ENCODE assay signal across 8 mouse cellular contexts in the genomic region with DNA sequence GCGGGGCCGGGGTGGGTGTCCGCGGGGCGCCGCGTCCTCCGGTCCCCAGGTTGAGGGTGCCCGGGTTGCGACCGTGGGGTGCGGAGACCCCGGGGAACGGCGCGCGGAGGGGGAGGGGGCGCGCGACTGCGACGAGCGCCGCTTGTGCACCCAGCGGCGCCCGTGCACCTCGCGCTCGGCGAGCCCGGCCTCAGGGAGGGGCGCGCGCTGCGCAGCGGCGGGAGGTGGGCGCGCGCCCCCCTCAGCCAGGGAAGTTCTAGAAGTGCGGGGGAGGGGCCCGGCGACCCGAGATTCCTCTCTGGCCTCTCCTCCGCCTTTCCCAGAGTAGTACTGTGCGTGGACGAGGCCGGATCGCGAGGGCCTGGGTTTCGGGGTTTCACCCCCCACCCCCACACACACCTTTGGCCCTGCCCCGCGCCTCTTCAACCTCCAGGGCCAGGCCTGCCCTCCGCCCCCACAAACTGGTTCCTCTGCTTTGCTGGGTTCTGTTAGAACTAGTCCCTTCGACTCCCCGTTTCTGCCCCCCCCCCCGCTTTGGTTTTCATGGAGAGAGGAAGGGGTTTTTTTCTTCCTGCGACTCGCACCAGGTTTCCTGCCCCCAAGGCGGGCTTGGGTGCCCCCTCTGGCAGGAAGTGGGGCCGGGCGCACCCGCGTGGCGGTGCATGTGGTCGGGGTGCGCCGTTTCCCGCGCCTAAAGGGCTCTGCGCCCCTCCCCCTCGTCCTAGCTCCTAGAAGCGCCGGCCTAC. TPM values are rescaled to one million over a fixed set of nuclear protein-coding genes. Genes with fewer than 3 reads are reported as not detected.
A peak's percentile ranks its signal among the peaks of the same experiment; 100 is the strongest.
DNase-seq lines count a peak whose midpoint lies in the region; ATAC-seq and TF ChIP-seq lines count a peak whose summit lies in the region.

No protein-coding gene starts in this region.

- H3K9ac ChIP-seq in hindbrain, embryonic 13.5 days, result peak overlapping the region; percentile 90
- H3K9ac ChIP-seq in liver, postnatal 0 days (replicated peaks), result peak overlapping the region; percentile 90
- H3K9ac ChIP-seq in neural tube, embryonic 12.5 days, result peak overlapping the region; percentile 95

- no peak for TF ChIP-seq EP300 in liver, postnatal 0 days (IDR thresholded peaks at IDR 0.05; ENCODE audit: low read depth)

- H3K27ac ChIP-seq in hindbrain, embryonic 13.5 days, result peak overlapping the region; percentile 94
- H3K27ac ChIP-seq in liver, postnatal 0 days (ENCODE audit: low read depth), result peak overlapping the region; percentile 97
- H3K27ac ChIP-seq in neural tube, embryonic 12.5 days, result peak overlapping the region; percentile 95

- H3K27me3 ChIP-seq in C2C12 (ENCODE audit: control insufficient read depth, insufficient read depth, insufficient read length), result no peaks in the 10 kb centered on the region
- peaks cover 18% of the 10 kb centered on the region for H3K27me3 ChIP-seq in hindbrain, embryonic 13.5 days
- no peaks in the 10 kb centered on the region for H3K27me3 ChIP-seq in liver, postnatal 0 days (ENCODE audit: insufficient read depth, low read length)
- H3K27me3 ChIP-seq in neural tube, embryonic 12.5 days (replicated peaks), result no peaks in the 10 kb centered on the region

- H3K36me3 ChIP-seq in C2C12 (ENCODE audit: control insufficient read depth, insufficient read depth), result peaks cover 9% of the 10 kb centered on the region
- H3K36me3 ChIP-seq in hindbrain, embryonic 13.5 days, result peaks cover 15% of the 10 kb centered on the region
- H3K36me3 ChIP-seq in liver, postnatal 0 days (replicated peaks; ENCODE audit: insufficient read depth, low read length), result peaks cover 22% of the 10 kb centered on the region
- H3K36me3 ChIP-seq in neural tube, embryonic 12.5 days, result peaks cover 16% of the 10 kb centered on the region

- WGBS in hindbrain, embryonic 13.5 days, result under 1% methylated on average over 36 of the region's 75 CpGs
- WGBS in liver, postnatal 0 days (ENCODE audit: insufficient replicate concordance), result 2% methylated on average over 43 of the region's 75 CpGs
- 1% methylated on average over 68 of the region's 75 CpGs for WGBS in neural tube, embryonic 12.5 days

- peak overlapping the region; percentile 96 for H3ac ChIP-seq in C2C12 (ENCODE audit: control insufficient read depth, insufficient read length, low read depth)

- H3K9me3 ChIP-seq in hindbrain, embryonic 13.5 days, result no peaks in the 10 kb centered on the region
- no peaks in the 10 kb centered on the region for H3K9me3 ChIP-seq in liver, postnatal 0 days (ENCODE audit: low read length)
- no peaks in the 10 kb centered on the region for H3K9me3 ChIP-seq in neural tube, embryonic 12.5 days

- peaks cover 50% of the 10 kb centered on the region for H3K79me2 ChIP-seq in C2C12 (ENCODE audit: control insufficient read depth, insufficient read depth)

- DNase-seq in cerebellum, adult 9-11 months, result peak; percentile 75
- peak; percentile 87 for DNase-seq in embryo, embryonic 10.5 days (ENCODE audit: low spot score)
- peak; percentile 77 for DNase-seq in liver, postnatal 0 days
- peak; percentile 75 for DNase-seq in yolk sac, embryonic 10.5 days (ENCODE audit: low spot score)

- H3K4me1 ChIP-seq in hindbrain, embryonic 13.5 days (replicated peaks), result peaks cover 53% of the 10 kb centered on the region
- H3K4me1 ChIP-seq in liver, postnatal 0 days (ENCODE audit: insufficient read depth), result peaks cover 49% of the 10 kb centered on the region
- peaks cover 43% of the 10 kb centered on the region for H3K4me1 ChIP-seq in neural tube, embryonic 12.5 days

- peak; percentile 27 for TF ChIP-seq CTCF in C2C12 (IDR thresholded peaks at IDR 0.05; ENCODE audit: control insufficient read depth, insufficient read depth, insufficient read length)
- peak; percentile 28; the same call in 1 of the 2 replicates for TF ChIP-seq CTCF in liver, postnatal 0 days (IDR thresholded peaks at IDR 0.05; ENCODE audit: low read depth)

- peaks cover 38% of the 10 kb centered on the region for H3K79me3 ChIP-seq in C2C12 (ENCODE audit: low read depth)

- ATAC-seq in cerebellum, adult (ENCODE audit: insufficient number of reproducible peaks, low FRiP score, low TSS enrichment), result no peak
- peak; percentile 44 for ATAC-seq in hindbrain, embryonic 13.5 days (ENCODE audit: low FRiP score)
- peak; percentile 9 for ATAC-seq in liver, postnatal 0 days
- ATAC-seq in neural tube, embryonic 12.5 days (ENCODE audit: low FRiP score, low read depth), result peak; percentile 19

- peak overlapping the region; percentile 85 for H3K4me2 ChIP-seq in hindbrain, embryonic 13.5 days
- H3K4me2 ChIP-seq in liver, postnatal 0 days (ENCODE audit: low read depth, low read length), result peak overlapping the region; percentile 96
- H3K4me2 ChIP-seq in neural tube, embryonic 12.5 days (replicated peaks), result peak overlapping the region; percentile 92

- H3K4me3 ChIP-seq in C2C12 (ENCODE audit: insufficient read depth, poor library complexity, severe bottlenecking), result peak overlapping the region; percentile 74
- peak overlapping the region; percentile 69 for H3K4me3 ChIP-seq in hindbrain, embryonic 13.5 days
- peak overlapping the region; percentile 78 for H3K4me3 ChIP-seq in liver, postnatal 0 days (ENCODE audit: low read depth, low read length)
- H3K4me3 ChIP-seq in neural tube, embryonic 12.5 days, result peak overlapping the region; percentile 91

TF ChIP-seq in C2C12, 6 proteins besides CTCF, POLR2A, EP300 and RAD21:
- TF ChIP-seq MYOD1 (IDR thresholded peaks at IDR 0.05; ENCODE audit: control insufficient read depth, insufficient read length, low read depth) (no peak), FOSL1 (IDR thresholded peaks at IDR 0.05; ENCODE audit: insufficient read depth, low read length, poor library complexity, severe bottlenecking) (no peak), MYOG (IDR thresholded peaks at IDR 0.05; ENCODE audit: control insufficient read depth, extremely low read depth, insufficient read length) (no peak), MAX (IDR thresholded peaks at IDR 0.05) (peak; percentile 87)

RNA-seq across cellular contexts. Expression of a gene that starts 1.1 kb away (rescaled TPM):
- 397 TPM for polyA plus RNA-seq in C2C12 (2012; fragmentation: generic; extraction: Trizol)
- polyA plus RNA-seq in hindbrain, embryonic 13.5 days (2015; fragmentation: Nextera tagmentation; extraction: Ambion mirVana), result 113 and 126 TPM in 2 replicates
- polyA plus RNA-seq in liver, postnatal 0 days (2015; fragmentation: Nextera tagmentation; extraction: Ambion mirVana), result 64.0 and 64.9 TPM in 2 replicates
- 196 and 214 TPM in 2 replicates for polyA plus RNA-seq in neural tube, embryonic 12.5 days (2016; fragmentation: Nextera tagmentation; extraction: Ambion mirVana)

RNA-seq across cellular contexts. Expression of a gene that starts 8.2 kb away (rescaled TPM):
- polyA plus RNA-seq in C2C12 (2012; fragmentation: generic; extraction: Trizol), result 37.9 TPM
- polyA plus RNA-seq in hindbrain, embryonic 13.5 days (2015; fragmentation: Nextera tagmentation; extraction: Ambion mirVana), result 43.5 and 44.8 TPM in 2 replicates
- 15.0 and 16.7 TPM in 2 replicates for polyA plus RNA-seq in liver, postnatal 0 days (2015; fragmentation: Nextera tagmentation; extraction: Ambion mirVana)
- polyA plus RNA-seq in neural tube, embryonic 12.5 days (2016; fragmentation: Nextera tagmentation; extraction: Ambion mirVana), result 25.0 and 30.9 TPM in 2 replicates

RNA-seq across cellular contexts. Expression of a gene that starts 36.2 kb away (rescaled TPM):
- polyA plus RNA-seq in C2C12 (2012; fragmentation: generic; extraction: Trizol), result not detected
- polyA plus RNA-seq in hindbrain, embryonic 13.5 days (2015; fragmentation: Nextera tagmentation; extraction: Ambion mirVana), result 4.8 and 5.2 TPM in 2 replicates
- polyA plus RNA-seq in liver, postnatal 0 days (2015; fragmentation: Nextera tagmentation; extraction: Ambion mirVana), result not detected in 2 replicates
- polyA plus RNA-seq in neural tube, embryonic 12.5 days (2016; fragmentation: Nextera tagmentation; extraction: Ambion mirVana), result 2.7 and 3.4 TPM in 2 replicates
